Mouse (Mus musculus): ENCODE data around the gene Pik3r4. TPM values are rescaled to one million over a fixed set of nuclear protein-coding genes. Genes with fewer than 3 reads are reported as not detected.

Pik3r4 gene
- 8.9 TPM for polyA plus RNA-seq (2014; fragmentation: Illumina TruSeq; extraction: RNeasy Lipid Tissue Mini Kit (QIAGEN cat#74804); ENCODE audit: low read depth, low replicate concordance)

DNA sequence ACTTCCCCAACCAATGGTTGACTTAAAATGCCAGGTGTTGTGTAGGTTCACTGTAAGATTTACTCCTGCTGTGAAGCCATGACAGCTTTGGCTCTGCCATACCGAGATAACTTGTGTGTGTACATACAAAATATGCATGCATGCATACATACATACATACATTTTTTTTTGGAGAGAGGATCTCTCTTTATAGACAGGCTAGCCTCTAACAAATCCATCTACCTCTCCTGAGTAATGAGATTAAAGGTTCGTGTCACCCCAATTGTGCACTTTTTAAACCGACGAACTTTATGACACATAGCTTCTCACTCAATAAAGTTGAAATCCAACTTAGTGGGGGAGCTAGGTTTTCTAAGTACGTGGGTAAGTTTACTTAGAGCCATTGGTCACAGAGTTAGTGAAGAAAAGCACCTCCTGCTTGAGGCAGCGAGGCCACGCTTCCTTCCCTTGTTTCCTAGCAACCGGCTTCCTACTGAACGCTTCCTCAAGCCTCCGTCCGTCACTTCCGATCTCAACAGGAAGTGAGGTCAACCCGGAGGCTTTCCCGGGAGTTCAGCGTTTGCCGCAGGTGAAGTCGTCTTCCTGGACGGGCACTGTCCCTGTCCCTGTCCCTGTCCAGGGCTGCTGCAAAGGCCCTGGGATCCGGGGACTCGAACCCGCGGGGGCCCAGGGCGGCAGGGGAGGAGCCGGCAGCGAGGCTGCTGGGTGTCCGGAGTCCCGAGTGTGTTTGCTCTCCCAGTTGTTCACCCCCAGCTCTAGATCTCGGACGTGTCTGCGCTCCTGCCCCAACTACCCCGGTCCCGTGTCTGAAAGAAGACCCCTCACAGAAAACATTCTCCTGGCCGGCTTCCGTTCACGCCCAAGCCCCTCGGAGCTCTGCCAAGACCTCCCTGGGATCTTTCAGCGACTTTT, at the start of gene Pik3r4:
Gene Pik3r4, plus strand, starts transcription at position 519 of the 912 bp plus-strand sequence.

Other genes starting within 250 kb of the Pik3r4 start
- gene Aste1, start 247.6 kb upstream of the Pik3r4 start, polyA plus RNA-seq (2014; fragmentation: Illumina TruSeq; extraction: RNeasy Lipid Tissue Mini Kit (QIAGEN cat#74804); ENCODE audit: low read depth, low replicate concordance) = 7.5 TPM
- gene Nek11, start 247.5 kb upstream of the Pik3r4 start, polyA plus RNA-seq (2014; fragmentation: Illumina TruSeq; extraction: RNeasy Lipid Tissue Mini Kit (QIAGEN cat#74804); ENCODE audit: low read depth, low replicate concordance) = not detected
- 48.6 TPM for gene Atp2c1, start 115.7 kb upstream of the Pik3r4 start, polyA plus RNA-seq (2014; fragmentation: Illumina TruSeq; extraction: RNeasy Lipid Tissue Mini Kit (QIAGEN cat#74804); ENCODE audit: low read depth, low replicate concordance)
- gene Col6a6, start 185.2 kb downstream of the Pik3r4 start, polyA plus RNA-seq (2014; fragmentation: Illumina TruSeq; extraction: RNeasy Lipid Tissue Mini Kit (QIAGEN cat#74804); ENCODE audit: low read depth, low replicate concordance) = not detected

Data from liver, adult 10 weeks (tissue).